Mouse (Mus musculus): ENCODE measurements at regions not wholly inside any gene's neighbourhood (a gene's known extent, or its start where the extent isn't known, plus 50 kb on each side); places are given as distances from the start of the nearest gene placed in this dataset.

DNA sequence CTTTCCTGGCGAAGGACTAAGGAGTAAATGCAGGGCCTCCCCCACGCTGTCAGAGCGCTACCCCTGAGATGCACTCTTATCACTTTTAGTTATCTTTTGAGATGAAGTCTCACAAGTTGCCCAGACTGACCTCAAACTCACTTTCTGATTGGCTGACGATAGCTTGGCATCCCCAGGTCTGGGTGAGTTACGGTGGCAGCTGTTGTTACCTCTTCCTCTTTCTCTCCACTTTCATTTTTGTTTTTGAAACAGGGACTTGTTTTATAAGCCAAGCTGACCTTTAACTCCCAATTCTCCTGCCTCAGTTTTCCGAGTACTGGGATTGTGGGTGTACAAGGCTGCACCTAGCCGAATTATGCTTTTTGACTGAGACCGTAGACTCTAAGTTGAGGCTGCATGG is 53.0 kb upstream of the Tcf7l2 start:
- peak; percentile 9 for DNase-seq

DNA sequence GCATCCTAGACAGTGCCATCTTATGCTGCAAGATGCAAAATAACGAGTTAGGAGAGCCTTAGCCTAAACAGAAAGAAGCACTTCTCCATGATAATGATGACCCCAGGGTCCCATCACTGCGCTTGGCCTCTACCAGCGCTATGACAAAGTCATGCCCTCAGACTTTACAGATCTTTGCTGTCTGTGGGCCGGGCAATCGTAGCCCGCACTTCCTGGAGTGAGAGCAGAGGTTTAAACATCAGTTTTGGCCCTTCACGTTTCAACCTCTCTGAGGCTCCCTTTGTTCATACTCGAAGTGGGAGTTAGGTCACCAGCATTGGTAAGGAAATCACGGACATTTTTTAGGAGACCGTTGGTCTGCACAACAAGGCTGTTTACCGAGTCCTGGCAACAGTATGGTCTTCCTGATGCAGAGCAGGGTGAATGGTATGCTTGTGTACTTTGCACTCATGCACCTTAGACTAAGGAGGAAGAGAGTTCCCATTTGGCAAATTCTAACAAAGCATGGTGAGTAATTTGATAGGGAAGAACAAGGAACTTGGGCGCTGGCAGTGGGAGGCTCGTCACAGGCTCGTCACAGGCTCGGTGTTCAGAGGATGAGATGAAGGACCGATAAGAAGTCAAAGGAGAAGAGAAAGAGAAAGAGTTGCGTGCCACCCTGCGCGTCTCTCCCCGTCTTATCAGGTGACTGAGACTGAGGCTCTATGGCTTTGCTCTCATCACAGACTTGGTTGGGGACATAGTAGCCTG is 52.2 kb upstream of the Tcf7l2 start:
- peak; percentile 6 for DNase-seq
